Mouse (Mus musculus): ENCODE measurements at regions not wholly inside any gene's neighbourhood (a gene's known extent, or its start where the extent isn't known, plus 50 kb on each side); places are given as distances from the start of the nearest gene placed in this dataset.

DNA sequence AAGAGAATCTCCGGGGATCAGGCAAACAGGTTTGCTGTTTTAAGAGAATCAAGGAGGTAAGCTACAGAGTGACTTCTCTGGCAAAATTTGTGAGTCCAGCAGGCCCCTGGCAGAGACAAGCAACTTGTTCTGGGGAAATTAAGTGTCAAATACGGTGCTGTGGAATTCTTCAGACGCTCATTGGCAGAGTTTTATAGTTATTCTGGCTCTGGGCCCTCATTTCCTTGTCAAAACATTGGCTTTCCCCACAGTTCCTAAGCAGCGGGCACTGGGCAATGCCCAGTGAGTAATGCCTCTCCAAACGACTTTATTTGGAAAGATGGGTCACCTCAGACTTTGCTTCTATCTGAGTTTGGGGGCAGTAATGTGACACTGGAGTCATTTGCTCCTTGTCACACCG lies 180.1 kb upstream of the Vstm2b start:
- H3K36me3 ChIP-seq (ENCODE audit: control insufficient read depth, insufficient read depth, low read length), result no peaks in the 10 kb centered on the region
- H3K27me3 ChIP-seq (ENCODE audit: control insufficient read depth, insufficient read depth, low read length), result no peaks in the 10 kb centered on the region
- H3K4me1 ChIP-seq (ENCODE audit: control insufficient read depth, insufficient read depth, low read length), result no peaks in the 10 kb centered on the region
- no peak overlapping the region for H3K27ac ChIP-seq (ENCODE audit: low read depth, low read length)
- H3K4me3 ChIP-seq (ENCODE audit: low read depth, low read length), result no peak overlapping the region
- H3K9ac ChIP-seq (ENCODE audit: low read length), result no peak overlapping the region
- WGBS, result 65% methylated on average over 6 of the region's 6 CpGs
- DNase-seq (ENCODE audit: low spot score), result no peak
- no peak for ATAC-seq (ENCODE audit: insufficient read depth, low FRiP score, low TSS enrichment)
- H3K9me3 ChIP-seq (ENCODE audit: control insufficient read depth, low read length), result no peaks in the 10 kb centered on the region
- no peak overlapping the region for H3K4me2 ChIP-seq (ENCODE audit: low read depth)

DNA sequence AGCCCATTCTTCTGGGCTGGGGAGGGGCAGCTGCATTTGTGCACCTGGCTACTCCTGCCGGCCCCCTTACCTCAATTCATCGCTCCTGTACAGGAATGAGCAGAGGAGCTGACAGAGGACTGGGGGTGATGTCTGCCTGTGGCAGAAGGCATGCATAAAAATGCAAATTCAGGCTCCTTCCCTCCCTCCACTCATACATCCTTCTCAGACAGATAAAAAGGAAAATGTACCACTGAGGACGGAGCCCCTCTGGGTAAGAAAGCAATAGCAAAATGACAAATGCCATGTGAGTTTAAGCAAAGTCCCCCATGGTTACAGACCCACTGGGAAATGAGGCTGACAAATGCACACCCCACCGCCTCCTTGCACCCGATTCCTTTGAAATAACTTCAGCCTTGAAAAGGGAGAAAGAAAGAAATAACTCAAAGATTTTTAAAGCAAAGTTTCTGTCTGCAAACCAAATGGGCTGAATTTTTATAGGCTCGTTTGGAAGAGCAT lies 161.1 kb upstream of the Vstm2b start:
- Histone ChIP-seq H3K27ac (ENCODE audit: low read depth, low read length) (no peak overlapping the region), H3K4me1 (ENCODE audit: control insufficient read depth, insufficient read depth, low read length) (no peaks in the 10 kb centered on the region), H3K9me3 (ENCODE audit: control insufficient read depth, low read length) (no peaks in the 10 kb centered on the region), H3K36me3 (ENCODE audit: control insufficient read depth, insufficient read depth, low read length) (no peaks in the 10 kb centered on the region), H3K4me2 (ENCODE audit: low read depth) (no peak overlapping the region), H3K9ac (ENCODE audit: low read length) (no peak overlapping the region), H3K4me3 (ENCODE audit: low read depth, low read length) (no peak overlapping the region), H3K27me3 (ENCODE audit: control insufficient read depth, insufficient read depth, low read length) (no peaks in the 10 kb centered on the region)
- ATAC-seq (ENCODE audit: insufficient read depth, low FRiP score, low TSS enrichment) (no peak), DNase-seq (ENCODE audit: low spot score) (no peak)
- WGBS, result 54% methylated on average over 6 of the region's 6 CpGs

DNA sequence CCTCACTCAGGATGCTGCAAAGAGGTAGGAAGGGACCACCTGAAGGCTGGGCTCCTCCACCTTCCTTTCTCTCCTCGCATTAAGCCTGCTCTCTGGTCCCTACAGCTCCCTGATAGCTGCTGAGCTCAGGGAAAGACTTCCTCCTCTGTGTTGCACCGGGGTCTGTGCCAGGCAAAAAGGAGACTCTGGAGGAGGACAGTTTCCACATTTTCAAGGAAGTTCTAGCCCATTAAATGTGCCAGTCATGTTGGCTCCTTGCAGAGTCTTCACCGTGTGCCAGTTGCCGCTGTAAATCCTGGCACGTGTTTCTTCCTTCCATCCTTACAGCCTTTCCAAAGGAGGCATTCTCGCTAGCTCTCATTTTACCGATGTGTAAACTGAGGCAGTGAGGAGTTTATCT lies 160.6 kb upstream of the Vstm2b start:
- H3K4me2 ChIP-seq (ENCODE audit: low read depth), result no peak overlapping the region
- no peaks in the 10 kb centered on the region for H3K4me1 ChIP-seq (ENCODE audit: control insufficient read depth, insufficient read depth, low read length)
- no peak overlapping the region for H3K9ac ChIP-seq (ENCODE audit: low read length)
- H3K36me3 ChIP-seq (ENCODE audit: control insufficient read depth, insufficient read depth, low read length), result no peaks in the 10 kb centered on the region
- no peak overlapping the region for H3K4me3 ChIP-seq (ENCODE audit: low read depth, low read length)
- 79% methylated on average over 7 of the region's 7 CpGs for WGBS
- H3K9me3 ChIP-seq (ENCODE audit: control insufficient read depth, low read length), result no peaks in the 10 kb centered on the region
- H3K27ac ChIP-seq (ENCODE audit: low read depth, low read length), result no peak overlapping the region
- no peaks in the 10 kb centered on the region for H3K27me3 ChIP-seq (ENCODE audit: control insufficient read depth, insufficient read depth, low read length)
- no peak for DNase-seq (ENCODE audit: low spot score)
- ATAC-seq (ENCODE audit: insufficient read depth, low FRiP score, low TSS enrichment), result no peak

DNA sequence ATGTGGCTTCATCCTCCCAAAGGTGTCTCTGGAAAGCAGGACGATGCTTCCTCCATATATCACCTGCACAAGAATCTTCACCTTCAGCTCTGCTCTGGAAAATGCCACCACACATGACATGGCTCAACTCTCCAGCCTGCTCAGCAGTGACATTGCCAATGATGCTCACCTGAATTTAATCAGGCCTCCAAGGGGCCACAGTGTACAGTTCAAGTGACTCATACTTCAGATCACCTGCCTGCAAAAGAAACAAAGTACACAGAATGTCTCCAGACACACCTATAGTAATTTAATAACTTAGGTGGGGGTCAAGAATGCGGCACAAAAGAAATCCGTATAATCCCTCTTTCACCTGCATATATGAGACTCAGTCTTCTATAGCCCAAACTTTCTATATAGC lies 160.0 kb upstream of the Vstm2b start:
- Histone ChIP-seq H3K9me3 (ENCODE audit: control insufficient read depth, low read length) (no peaks in the 10 kb centered on the region), H3K4me3 (ENCODE audit: low read depth, low read length) (no peak overlapping the region), H3K27ac (ENCODE audit: low read depth, low read length) (no peak overlapping the region), H3K9ac (ENCODE audit: low read length) (no peak overlapping the region), H3K36me3 (ENCODE audit: control insufficient read depth, insufficient read depth, low read length) (no peaks in the 10 kb centered on the region), H3K27me3 (ENCODE audit: control insufficient read depth, insufficient read depth, low read length) (no peaks in the 10 kb centered on the region), H3K4me1 (ENCODE audit: control insufficient read depth, insufficient read depth, low read length) (no peaks in the 10 kb centered on the region), H3K4me2 (ENCODE audit: low read depth) (no peak overlapping the region)
- DNase-seq (ENCODE audit: low spot score) (no peak), ATAC-seq (ENCODE audit: insufficient read depth, low FRiP score, low TSS enrichment) (no peak)
- 84% methylated on average over 3 of the region's 3 CpGs for WGBS

DNA sequence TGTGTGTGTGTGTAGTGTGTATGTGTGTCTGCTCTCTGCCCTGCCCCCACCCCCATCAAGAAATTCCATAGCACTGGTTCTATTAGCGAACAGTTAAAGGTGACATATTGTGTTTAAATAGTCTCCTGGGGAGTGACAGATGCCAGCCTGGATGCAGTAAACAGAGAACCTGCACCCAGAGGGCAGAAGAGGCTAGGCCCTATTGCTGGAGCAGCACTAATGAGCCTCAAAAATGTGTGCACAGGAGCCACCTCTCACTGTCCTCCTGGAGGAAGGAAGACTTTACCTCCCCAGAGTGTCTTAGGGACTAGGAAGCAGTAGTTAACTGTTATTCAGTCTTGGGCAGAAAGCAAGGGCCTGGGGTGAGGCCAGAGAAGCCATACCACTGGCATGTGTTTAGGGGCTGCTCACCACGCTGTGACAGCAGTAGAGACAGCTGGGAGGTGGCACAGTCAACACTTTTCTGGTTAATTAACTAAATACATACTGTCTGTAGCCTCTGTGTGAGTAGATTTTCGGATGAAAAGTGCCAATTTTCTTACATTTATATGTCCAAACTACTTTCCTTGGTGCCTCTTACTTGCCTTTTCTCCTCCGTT lies 155.5 kb upstream of the Vstm2b start:
- H3K27me3 ChIP-seq (ENCODE audit: control insufficient read depth, insufficient read depth, low read length), result no peaks in the 10 kb centered on the region
- H3K36me3 ChIP-seq (ENCODE audit: control insufficient read depth, insufficient read depth, low read length), result no peaks in the 10 kb centered on the region
- WGBS, result 64% methylated on average over 4 of the region's 4 CpGs
- no peaks in the 10 kb centered on the region for H3K4me1 ChIP-seq (ENCODE audit: control insufficient read depth, insufficient read depth, low read length)
- H3K4me2 ChIP-seq (ENCODE audit: low read depth), result no peak overlapping the region
- H3K27ac ChIP-seq (ENCODE audit: low read depth, low read length), result no peak overlapping the region
- ATAC-seq (ENCODE audit: insufficient read depth, low FRiP score, low TSS enrichment) (no peak), DNase-seq (ENCODE audit: low spot score) (no peak)
- H3K9me3 ChIP-seq (ENCODE audit: control insufficient read depth, low read length), result no peaks in the 10 kb centered on the region
- no peak overlapping the region for H3K9ac ChIP-seq (ENCODE audit: low read length)
- H3K4me3 ChIP-seq (ENCODE audit: low read depth, low read length), result no peak overlapping the region

DNA sequence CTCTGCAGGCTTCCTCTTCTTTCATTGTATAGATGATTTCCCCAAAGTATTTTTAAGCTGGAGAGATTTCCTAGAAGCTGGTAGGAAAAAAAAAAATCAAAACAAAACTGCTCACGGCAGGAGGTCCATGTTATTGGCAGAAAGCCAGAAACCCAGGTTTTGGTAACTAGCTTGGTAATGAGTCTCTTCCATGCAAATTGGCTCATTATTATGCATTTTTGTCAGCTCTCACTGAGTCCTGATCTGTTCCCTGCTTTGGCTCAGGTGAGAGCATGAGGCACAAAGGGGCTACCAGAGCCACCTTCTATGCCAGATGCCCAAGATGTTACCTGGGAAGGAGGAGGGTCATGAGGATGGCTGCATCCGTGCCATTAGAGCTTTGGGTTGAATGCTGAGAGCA lies 146.3 kb upstream of the Vstm2b start:
- no peak overlapping the region for H3K4me3 ChIP-seq (ENCODE audit: low read depth, low read length)
- ATAC-seq (ENCODE audit: insufficient read depth, low FRiP score, low TSS enrichment), result no peak
- DNase-seq (ENCODE audit: low spot score), result no peak
- no peaks in the 10 kb centered on the region for H3K9me3 ChIP-seq (ENCODE audit: control insufficient read depth, low read length)
- no peaks in the 10 kb centered on the region for H3K36me3 ChIP-seq (ENCODE audit: control insufficient read depth, insufficient read depth, low read length)
- no peak overlapping the region for H3K27ac ChIP-seq (ENCODE audit: low read depth, low read length)
- H3K4me1 ChIP-seq (ENCODE audit: control insufficient read depth, insufficient read depth, low read length), result no peaks in the 10 kb centered on the region
- 73% methylated on average over 2 of the region's 2 CpGs for WGBS
- H3K27me3 ChIP-seq (ENCODE audit: control insufficient read depth, insufficient read depth, low read length), result no peaks in the 10 kb centered on the region
- no peak overlapping the region for H3K4me2 ChIP-seq (ENCODE audit: low read depth)
- no peak overlapping the region for H3K9ac ChIP-seq (ENCODE audit: low read length)

DNA sequence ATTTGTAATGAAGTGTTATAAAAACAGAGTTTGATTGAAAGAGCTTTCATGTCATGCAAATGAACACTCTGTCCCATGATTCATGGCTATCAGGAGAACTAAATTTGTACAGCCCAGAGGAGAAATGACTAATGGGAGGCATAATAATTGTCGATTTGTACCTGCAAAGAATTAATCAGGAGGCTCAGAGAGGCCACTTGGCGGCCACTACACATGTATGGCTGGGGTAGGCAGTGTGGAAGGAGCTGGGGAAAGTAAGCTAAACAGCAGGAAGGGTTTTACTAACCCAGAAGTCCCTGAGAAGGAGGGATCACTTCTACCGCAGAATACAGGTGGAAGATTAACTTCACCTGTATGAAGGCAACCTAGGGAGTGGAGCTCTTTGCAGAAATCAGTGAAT lies 145.9 kb upstream of the Vstm2b start:
- Histone ChIP-seq H3K9ac (ENCODE audit: low read length) (no peak overlapping the region), H3K9me3 (ENCODE audit: control insufficient read depth, low read length) (no peaks in the 10 kb centered on the region), H3K27ac (ENCODE audit: low read depth, low read length) (no peak overlapping the region), H3K4me1 (ENCODE audit: control insufficient read depth, insufficient read depth, low read length) (no peaks in the 10 kb centered on the region), H3K4me3 (ENCODE audit: low read depth, low read length) (no peak overlapping the region), H3K4me2 (ENCODE audit: low read depth) (no peak overlapping the region), H3K27me3 (ENCODE audit: control insufficient read depth, insufficient read depth, low read length) (no peaks in the 10 kb centered on the region), H3K36me3 (ENCODE audit: control insufficient read depth, insufficient read depth, low read length) (no peaks in the 10 kb centered on the region)
- ATAC-seq (ENCODE audit: insufficient read depth, low FRiP score, low TSS enrichment), result no peak
- DNase-seq (ENCODE audit: low spot score), result no peak
- WGBS, result 70% methylated on average over 3 of the region's 3 CpGs

DNA sequence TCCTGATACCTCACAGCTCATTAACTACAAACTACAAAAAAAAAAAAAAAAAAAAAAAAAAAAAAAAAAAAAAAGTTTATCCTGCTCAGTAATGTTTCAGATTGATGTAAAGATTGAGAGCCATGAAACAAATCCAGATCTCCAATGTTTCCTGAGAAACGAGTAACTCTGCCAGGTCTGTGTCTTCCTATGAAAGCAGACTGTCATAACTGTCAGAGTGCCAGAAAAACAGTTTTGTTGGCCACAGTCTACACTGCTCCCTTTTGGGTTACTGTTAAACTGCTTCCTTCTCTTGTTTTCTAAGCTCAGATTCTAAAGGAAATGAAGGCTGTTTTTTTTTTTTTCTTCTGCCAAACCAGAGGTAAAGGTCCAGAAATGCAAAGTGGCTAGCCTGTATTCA lies 144.6 kb upstream of the Vstm2b start:
- no peak for DNase-seq (ENCODE audit: low spot score)
- Histone ChIP-seq H3K9me3 (ENCODE audit: control insufficient read depth, low read length) (no peaks in the 10 kb centered on the region), H3K36me3 (ENCODE audit: control insufficient read depth, insufficient read depth, low read length) (no peaks in the 10 kb centered on the region), H3K27ac (ENCODE audit: low read depth, low read length) (no peak overlapping the region), H3K4me3 (ENCODE audit: low read depth, low read length) (no peak overlapping the region), H3K9ac (ENCODE audit: low read length) (no peak overlapping the region), H3K4me2 (ENCODE audit: low read depth) (no peak overlapping the region), H3K4me1 (ENCODE audit: control insufficient read depth, insufficient read depth, low read length) (no peaks in the 10 kb centered on the region), H3K27me3 (ENCODE audit: control insufficient read depth, insufficient read depth, low read length) (no peaks in the 10 kb centered on the region)
- no peak for ATAC-seq (ENCODE audit: insufficient read depth, low FRiP score, low TSS enrichment)
- 69% methylated on average over 1 of the region's 1 CpGs for WGBS

DNA sequence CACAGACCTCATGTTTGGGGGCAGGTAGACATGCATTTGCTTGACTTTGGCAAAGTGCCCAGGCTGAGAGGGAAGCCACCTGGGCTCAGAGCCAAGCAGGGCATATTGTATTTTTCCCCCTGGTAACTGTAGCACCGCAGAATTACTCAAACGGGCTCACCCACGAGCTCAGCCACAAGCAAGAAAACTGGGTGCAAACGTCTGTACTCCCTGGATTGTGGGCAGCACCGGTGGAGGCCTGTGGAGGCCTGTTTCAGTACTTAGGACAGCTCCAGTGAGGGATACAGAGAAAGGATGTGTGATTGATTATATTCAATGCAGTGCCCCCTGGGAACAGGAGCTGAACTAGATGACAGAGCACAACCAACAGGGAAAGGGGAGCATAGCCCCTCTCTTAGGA lies 135.6 kb upstream of the Vstm2b start:
- 27% methylated on average over 5 of the region's 5 CpGs for WGBS
- Histone ChIP-seq H3K4me2 (ENCODE audit: low read depth) (no peak overlapping the region), H3K4me1 (ENCODE audit: control insufficient read depth, insufficient read depth, low read length) (no peaks in the 10 kb centered on the region), H3K9ac (ENCODE audit: low read length) (no peak overlapping the region), H3K27me3 (ENCODE audit: control insufficient read depth, insufficient read depth, low read length) (no peaks in the 10 kb centered on the region), H3K27ac (ENCODE audit: low read depth, low read length) (no peak overlapping the region), H3K36me3 (ENCODE audit: control insufficient read depth, insufficient read depth, low read length) (no peaks in the 10 kb centered on the region), H3K4me3 (ENCODE audit: low read depth, low read length) (no peak overlapping the region), H3K9me3 (ENCODE audit: control insufficient read depth, low read length) (no peaks in the 10 kb centered on the region)
- DNase-seq (ENCODE audit: low spot score) (peak; percentile 43), ATAC-seq (ENCODE audit: insufficient read depth, low FRiP score, low TSS enrichment) (no peak)
